Mouse (Mus musculus) spleen, adult 2 months (tissue): ENCODE measurements around the gene Brix1.

Source experiments
- CTCF ChIP-seq: fragments of 200-500 bp; IDR thresholded peaks from 2 replicates; pipeline ENCODE4 v1.5.1; 2011; ENCODE audit warnings: mild to moderate bottlenecking, inconsistent platforms; ENCODE audit not compliant: insufficient read depth, insufficient read length, insufficient replicate concordance; ENCODE audit errors: extremely low read depth
- POLR2A ChIP-seq: fragments of 200-500 bp; IDR thresholded peaks from 2 replicates; pipeline ENCODE4 v1.6.1; 2011; ENCODE audit warnings: low read depth, low read length, inconsistent platforms

GRCm38 (mm10) chr15:10439963-10440362 lies 45.8 kb downstream of the Brix1 start:
- TF ChIP-seq POLR2A (no peak), CTCF (no peak)
